Mouse (Mus musculus): ENCODE data around the gene Trim31. TPM values are rescaled to one million over a fixed set of nuclear protein-coding genes. Genes with fewer than 3 reads are reported as not detected.

The Trim31 gene
- polyA plus RNA-seq, 1 experiment from 2014 or later, result not detected

DNA sequence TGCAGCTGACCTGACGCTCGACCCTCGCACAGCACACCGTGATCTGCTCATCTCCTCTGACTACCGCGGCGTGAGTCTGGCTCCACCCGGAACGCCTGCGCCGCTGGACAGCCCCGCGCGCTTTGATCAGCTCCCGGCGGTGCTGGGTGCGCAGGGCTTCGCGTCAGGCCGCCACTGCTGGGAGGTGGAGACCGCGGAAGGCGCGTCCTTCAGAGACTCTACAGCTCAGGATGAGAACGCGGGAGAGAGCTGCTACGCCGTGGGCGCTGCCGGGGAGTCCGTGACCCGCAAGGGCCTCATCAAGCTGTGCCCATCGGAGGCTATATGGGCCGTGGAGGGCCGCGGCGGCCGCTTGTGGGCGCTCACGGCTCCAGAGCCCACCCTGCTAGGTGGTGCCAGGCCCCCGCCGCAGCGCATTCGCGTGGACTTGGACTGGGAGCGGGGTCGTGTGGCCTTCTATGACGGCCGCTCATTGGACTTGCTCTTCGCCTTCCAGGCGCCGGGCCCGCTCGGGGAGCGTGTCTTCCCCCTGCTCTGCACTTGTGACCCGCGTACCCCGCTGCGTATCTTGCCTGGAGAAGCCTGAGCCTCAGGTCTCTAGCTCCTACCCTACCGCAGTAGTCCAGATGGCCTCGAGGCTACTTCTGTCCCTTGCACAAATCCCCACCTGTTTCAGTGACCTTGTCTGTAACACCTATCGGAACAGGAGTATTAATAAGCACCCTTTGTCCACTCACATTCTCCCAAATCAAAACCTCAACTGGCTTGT lies 49.3 kb downstream of the Trim31 start:
- H3K4me2 ChIP-seq, result peak overlapping the region; percentile 91
- DNase-seq (ENCODE audit: low spot score, missing footprints) (peak; percentile 97), ATAC-seq (ENCODE audit: low FRiP score) (peak; percentile 59)
- no peaks in the 10 kb centered on the region for H3K9me3 ChIP-seq (ENCODE audit: control insufficient read depth, low read length)
- H3K9ac ChIP-seq (ENCODE audit: low read length), result peak overlapping the region; percentile 80
- H3K4me1 ChIP-seq (ENCODE audit: control insufficient read depth, insufficient read depth, low read length), result peaks cover 22% of the 10 kb centered on the region
- H3K27ac ChIP-seq (ENCODE audit: low read depth, low read length), result peak overlapping the region; percentile 30; the same call in 1 of the 2 replicates
- peaks cover 38% of the 10 kb centered on the region for H3K27me3 ChIP-seq (ENCODE audit: control insufficient read depth, insufficient read depth, low read length)
- WGBS, result 2% methylated on average over 62 of the region's 62 CpGs
- H3K36me3 ChIP-seq (ENCODE audit: control insufficient read depth, insufficient read depth, low read length), result peaks cover 7% of the 10 kb centered on the region; the same call in 1 of the 2 replicates
- H3K4me3 ChIP-seq (ENCODE audit: low read depth, low read length), result peak overlapping the region; percentile 49

DNA sequence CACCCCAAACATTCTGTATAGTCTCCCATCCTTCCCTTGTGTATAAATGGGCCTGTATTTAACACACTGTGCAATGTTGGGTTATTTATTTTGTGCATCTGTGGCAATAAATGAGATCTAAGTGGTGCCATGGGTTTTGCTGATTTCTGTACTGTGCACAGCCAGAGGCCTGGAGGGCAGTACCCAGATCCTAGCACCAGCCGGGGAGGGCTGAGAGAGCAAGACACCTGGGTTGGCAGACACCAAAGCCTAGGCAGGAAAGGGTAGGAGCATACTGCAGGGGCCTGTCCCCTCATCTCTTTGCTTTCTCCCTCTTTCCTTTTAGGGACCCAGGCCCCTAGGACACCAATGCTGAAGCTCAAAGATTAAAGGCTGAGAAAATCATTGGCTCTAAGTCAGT lies 50.4 kb downstream of the Trim31 start:
- Histone ChIP-seq H3K36me3 (ENCODE audit: control insufficient read depth, insufficient read depth, low read length) (peaks cover 7% of the 10 kb centered on the region; the same call in 1 of the 2 replicates), H3K27me3 (ENCODE audit: control insufficient read depth, insufficient read depth, low read length) (peaks cover 28% of the 10 kb centered on the region), H3K9me3 (ENCODE audit: control insufficient read depth, low read length) (no peaks in the 10 kb centered on the region), H3K27ac (ENCODE audit: low read depth, low read length) (no peak overlapping the region), H3K4me3 (ENCODE audit: low read depth, low read length) (no peak overlapping the region), H3K4me2 (no peak overlapping the region), H3K9ac (ENCODE audit: low read length) (no peak overlapping the region), H3K4me1 (ENCODE audit: control insufficient read depth, insufficient read depth, low read length) (peaks cover 14% of the 10 kb centered on the region)
- ATAC-seq (ENCODE audit: low FRiP score) (no peak), DNase-seq (ENCODE audit: low spot score, missing footprints) (peak; percentile 65)
- WGBS, result 96% methylated on average over 1 of the region's 1 CpGs

DNA sequence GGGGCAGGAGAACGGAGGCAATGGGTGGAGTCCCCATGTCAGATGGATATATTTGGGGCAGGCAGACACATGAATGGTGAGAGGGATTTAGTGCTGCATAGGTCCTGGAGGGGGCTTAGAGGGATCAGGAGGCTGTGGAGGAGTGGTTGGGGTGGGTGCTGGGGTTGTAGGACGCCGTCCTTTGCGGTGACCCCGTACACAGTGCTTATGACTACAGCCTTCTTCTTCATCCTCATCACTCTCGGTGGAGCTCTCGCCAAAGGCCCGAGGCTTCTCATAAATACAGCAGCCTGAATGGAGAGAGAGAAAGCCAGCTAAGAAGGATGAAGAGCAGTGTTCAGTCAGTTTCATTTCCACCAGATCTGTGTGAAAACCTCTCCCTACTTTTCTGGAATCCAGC lies 51.3 kb downstream of the Trim31 start:
- no peak overlapping the region for H3K4me3 ChIP-seq (ENCODE audit: low read depth, low read length)
- ATAC-seq (ENCODE audit: low FRiP score), result no peak
- H3K9ac ChIP-seq (ENCODE audit: low read length), result no peak overlapping the region
- peak; percentile 12 for DNase-seq (ENCODE audit: low spot score, missing footprints)
- H3K4me2 ChIP-seq, result no peak overlapping the region
- peaks cover 7% of the 10 kb centered on the region; the same call in 1 of the 2 replicates for H3K36me3 ChIP-seq (ENCODE audit: control insufficient read depth, insufficient read depth, low read length)
- peaks cover 18% of the 10 kb centered on the region for H3K27me3 ChIP-seq (ENCODE audit: control insufficient read depth, insufficient read depth, low read length)
- no peaks in the 10 kb centered on the region for H3K9me3 ChIP-seq (ENCODE audit: control insufficient read depth, low read length)
- 89% methylated on average over 8 of the region's 8 CpGs for WGBS
- H3K27ac ChIP-seq (ENCODE audit: low read depth, low read length), result no peak overlapping the region
- peaks cover 14% of the 10 kb centered on the region for H3K4me1 ChIP-seq (ENCODE audit: control insufficient read depth, insufficient read depth, low read length)

DNA sequence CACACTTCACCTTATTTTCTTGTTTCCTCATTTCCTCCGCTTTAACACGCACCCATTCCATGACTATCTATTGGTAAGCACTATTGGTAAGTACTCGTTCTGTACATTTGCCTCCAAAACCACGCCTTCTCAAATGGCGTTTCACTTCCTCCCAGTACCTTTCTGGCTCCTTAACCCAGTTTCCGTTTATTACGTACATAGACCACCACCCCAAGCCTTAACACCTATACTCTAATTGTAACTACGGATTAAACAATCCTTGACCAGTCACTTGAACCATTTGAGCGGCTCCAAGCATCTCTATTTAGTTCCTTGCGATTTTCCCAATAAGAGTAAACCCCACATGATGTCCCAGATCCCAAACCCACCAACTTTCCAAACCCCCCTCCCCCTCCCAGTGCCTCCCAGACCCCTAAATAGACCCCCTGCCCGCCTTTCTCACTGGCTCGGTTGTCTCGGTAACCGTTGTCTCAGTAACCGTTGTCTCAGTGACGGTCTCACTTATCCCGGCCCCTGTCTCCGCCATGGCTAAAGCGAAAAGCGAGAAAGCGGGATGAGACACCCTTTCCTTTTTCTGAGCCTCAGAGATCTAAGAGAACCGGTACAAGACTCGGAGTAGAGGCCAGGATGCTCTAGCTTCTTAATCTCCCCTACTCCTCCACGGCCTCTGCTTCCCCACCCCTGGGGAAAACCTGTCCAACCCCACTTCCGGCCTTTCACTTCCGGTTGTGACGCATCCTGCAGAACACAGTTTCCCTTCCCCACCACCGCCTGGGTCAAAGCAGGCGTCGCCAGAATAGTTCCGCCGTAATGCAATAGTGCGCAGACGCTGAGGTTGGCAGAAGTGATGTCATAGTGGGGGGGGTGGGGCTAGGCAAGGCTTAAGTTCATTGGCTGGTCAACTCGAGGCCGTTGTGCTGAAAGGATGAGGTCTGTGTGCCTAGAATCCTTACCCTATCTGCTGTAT lies 53.3 kb downstream of the Trim31 start, which contains the start of gene Ppp1r11:
TSS of gene Ppp1r11 (minus strand) at position 761 of the 967 bp plus-strand sequence.
- WGBS, result 2% methylated on average over 36 of the region's 36 CpGs
- H3K4me3 ChIP-seq (ENCODE audit: low read depth, low read length), result peak within 1 kb of the TSS; percentile 60
- H3K9me3 ChIP-seq (ENCODE audit: control insufficient read depth, low read length), result no peaks in the 10 kb centered on the region
- peak within 1 kb of the TSS; percentile 77 for H3K27ac ChIP-seq (ENCODE audit: low read depth, low read length)
- H3K9ac ChIP-seq (ENCODE audit: low read length), result peak within 1 kb of the TSS; percentile 74
- DNase-seq (ENCODE audit: low spot score, missing footprints), result peak; percentile 99
- H3K27me3 ChIP-seq (ENCODE audit: control insufficient read depth, insufficient read depth, low read length), result peaks cover 4% of the 10 kb centered on the region; the same call in 1 of the 2 replicates
- peak within 1 kb of the TSS; percentile 56 for H3K4me2 ChIP-seq
- H3K36me3 ChIP-seq (ENCODE audit: control insufficient read depth, insufficient read depth, low read length), result peaks cover 7% of the 10 kb centered on the region; the same call in 1 of the 2 replicates
- peak; percentile 96 for ATAC-seq (ENCODE audit: low FRiP score)
- H3K4me1 ChIP-seq (ENCODE audit: control insufficient read depth, insufficient read depth, low read length), result peaks cover 14% of the 10 kb centered on the region

DNA sequence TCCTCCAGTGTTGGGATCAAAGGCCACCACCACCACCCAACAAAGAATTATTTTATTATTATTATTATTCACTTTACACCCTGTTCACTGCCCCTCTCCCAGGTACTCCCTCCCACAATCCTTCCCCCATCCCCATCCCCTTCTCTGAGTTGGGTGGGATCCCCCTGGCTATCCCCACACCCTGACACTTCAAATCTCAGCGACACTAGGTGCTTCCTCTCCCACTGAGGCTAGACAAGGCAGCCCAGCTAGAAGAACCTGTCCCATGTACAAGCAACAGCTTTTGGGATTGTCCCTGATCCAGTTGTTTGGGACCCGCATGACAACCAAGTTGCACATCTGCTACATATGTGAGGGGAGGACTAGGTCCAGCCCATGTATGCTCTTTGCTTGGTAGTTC lies 54.7 kb downstream of the Trim31 start:
- 89% methylated on average over 2 of the region's 2 CpGs for WGBS
- ATAC-seq (ENCODE audit: low FRiP score), result no peak
- DNase-seq (ENCODE audit: low spot score, missing footprints), result peak; percentile 72
- Histone ChIP-seq H3K9ac (ENCODE audit: low read length) (no peak overlapping the region), H3K27ac (ENCODE audit: low read depth, low read length) (no peak overlapping the region), H3K4me1 (ENCODE audit: control insufficient read depth, insufficient read depth, low read length) (peaks cover 13% of the 10 kb centered on the region), H3K36me3 (ENCODE audit: control insufficient read depth, insufficient read depth, low read length) (peaks cover 7% of the 10 kb centered on the region; the same call in 1 of the 2 replicates), H3K9me3 (ENCODE audit: control insufficient read depth, low read length) (no peaks in the 10 kb centered on the region), H3K4me3 (ENCODE audit: low read depth, low read length) (no peak overlapping the region), H3K27me3 (ENCODE audit: control insufficient read depth, insufficient read depth, low read length) (no peaks in the 10 kb centered on the region), H3K4me2 (no peak overlapping the region)

DNA sequence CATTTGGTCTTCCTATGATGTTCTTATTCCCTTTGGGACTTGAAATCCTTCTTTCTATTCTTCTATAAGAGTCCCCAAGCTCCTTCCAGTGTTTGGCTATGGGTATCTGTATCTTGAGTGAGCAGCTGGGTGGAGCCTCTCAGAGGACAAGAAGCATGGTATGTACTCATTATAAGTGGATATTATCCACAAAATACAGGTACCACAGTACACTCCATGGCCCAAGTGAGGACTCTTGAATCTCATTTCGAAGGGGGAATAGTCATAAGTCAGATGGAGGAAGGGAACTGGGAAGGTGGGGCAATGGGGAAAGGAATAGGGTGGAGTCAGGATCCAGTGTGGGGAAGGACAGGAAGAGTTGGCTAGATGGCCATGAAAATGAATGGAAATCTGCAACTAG lies 55.1 kb downstream of the Trim31 start:
- Histone ChIP-seq H3K27me3 (ENCODE audit: control insufficient read depth, insufficient read depth, low read length) (no peaks in the 10 kb centered on the region), H3K4me3 (ENCODE audit: low read depth, low read length) (no peak overlapping the region), H3K27ac (ENCODE audit: low read depth, low read length) (no peak overlapping the region), H3K4me2 (no peak overlapping the region), H3K4me1 (ENCODE audit: control insufficient read depth, insufficient read depth, low read length) (peaks cover 14% of the 10 kb centered on the region), H3K36me3 (ENCODE audit: control insufficient read depth, insufficient read depth, low read length) (peaks cover 7% of the 10 kb centered on the region; the same call in 1 of the 2 replicates), H3K9ac (ENCODE audit: low read length) (no peak overlapping the region), H3K9me3 (ENCODE audit: control insufficient read depth, low read length) (no peaks in the 10 kb centered on the region)
- ATAC-seq (ENCODE audit: low FRiP score), result no peak
- 86% methylated on average over 1 of the region's 1 CpGs for WGBS
- DNase-seq (ENCODE audit: low spot score, missing footprints), result no peak

DNA sequence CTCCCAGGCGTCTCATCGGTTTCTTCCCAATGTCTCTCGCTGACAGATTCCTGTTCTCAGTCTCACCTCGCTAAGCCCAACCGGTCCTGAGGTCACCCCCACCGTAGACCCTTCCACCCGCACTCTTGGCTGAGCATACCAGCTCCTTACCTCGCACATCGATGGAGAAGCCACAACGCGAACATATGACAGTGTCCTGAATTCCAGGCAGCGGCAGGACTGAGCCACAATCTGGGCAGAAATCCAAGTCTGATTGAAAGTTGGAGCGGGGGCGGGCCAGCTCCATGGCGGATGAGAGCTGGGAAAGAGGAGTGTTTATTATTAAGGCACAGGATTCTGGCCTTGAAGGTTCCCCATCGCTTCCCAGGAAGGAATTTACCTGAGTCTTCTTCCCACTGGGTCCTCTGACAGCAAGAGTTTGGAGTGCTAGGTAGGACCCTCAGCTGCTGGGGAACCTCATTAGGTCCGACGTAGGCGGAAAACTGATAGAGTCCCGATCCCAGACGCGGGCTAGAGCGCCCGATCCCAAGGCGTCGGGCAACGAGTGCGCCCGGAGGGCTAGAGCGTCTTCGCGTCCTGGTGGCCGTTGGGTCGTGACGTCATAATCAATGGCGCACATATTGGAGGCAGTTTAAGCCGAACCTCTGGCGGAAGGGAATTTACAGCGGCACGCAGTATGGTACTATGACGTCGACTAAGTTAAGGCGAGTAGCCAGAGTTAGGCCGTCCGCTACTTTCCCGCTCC lies 60.3 kb downstream of the Trim31 start, which contains the start of the genes Znrd1 and Znrd1as:
TSS of gene Znrd1 (minus strand) at position 561 of the 745 bp plus-strand sequence.
TSS of gene Znrd1as (plus strand) at position 594 of the 745 bp plus-strand sequence.
- peak within 1 kb of the TSS; percentile 75 for H3K4me2 ChIP-seq
- peaks cover 10% of the 10 kb centered on the region for H3K4me1 ChIP-seq (ENCODE audit: control insufficient read depth, insufficient read depth, low read length)
- H3K36me3 ChIP-seq (ENCODE audit: control insufficient read depth, insufficient read depth, low read length), result no peaks in the 10 kb centered on the region
- no peaks in the 10 kb centered on the region for H3K9me3 ChIP-seq (ENCODE audit: control insufficient read depth, low read length)
- H3K27me3 ChIP-seq (ENCODE audit: control insufficient read depth, insufficient read depth, low read length), result no peaks in the 10 kb centered on the region
- ATAC-seq (ENCODE audit: low FRiP score) (peak; percentile 98), DNase-seq (ENCODE audit: low spot score, missing footprints) (peak; percentile 100)
- no peak within 1 kb of the TSS for H3K27ac ChIP-seq (ENCODE audit: low read depth, low read length)
- peak within 1 kb of the TSS; percentile 69 for H3K4me3 ChIP-seq (ENCODE audit: low read depth, low read length)
- peak within 1 kb of the TSS; percentile 84 for H3K9ac ChIP-seq (ENCODE audit: low read length)
- under 1% methylated on average over 46 of the region's 46 CpGs for WGBS

DNA sequence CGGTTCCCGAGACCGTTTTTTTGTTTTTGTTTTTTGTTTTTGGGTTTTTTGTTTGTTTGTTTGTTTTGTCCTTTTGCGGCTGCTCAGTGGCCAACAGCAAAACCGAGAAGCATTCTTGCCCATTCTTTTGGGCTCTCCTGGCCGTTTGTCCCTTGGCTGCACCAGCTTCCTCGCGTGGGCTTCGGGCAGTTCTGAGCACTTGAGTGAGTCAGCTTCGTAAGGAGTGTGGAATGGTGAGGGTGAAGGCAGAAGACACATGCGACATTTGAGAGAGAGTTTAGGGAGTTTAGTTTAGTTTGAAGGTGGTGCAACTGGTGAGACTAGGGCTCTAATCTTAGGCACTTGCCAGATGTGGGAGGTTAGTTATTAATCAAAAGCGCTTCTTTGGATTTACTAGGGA lies 61.0 kb downstream of the Trim31 start:
- Histone ChIP-seq H3K9me3 (ENCODE audit: control insufficient read depth, low read length) (no peaks in the 10 kb centered on the region), H3K4me3 (ENCODE audit: low read depth, low read length) (peak overlapping the region; percentile 69), H3K9ac (ENCODE audit: low read length) (peak overlapping the region; percentile 84), H3K36me3 (ENCODE audit: control insufficient read depth, insufficient read depth, low read length) (no peaks in the 10 kb centered on the region), H3K27ac (ENCODE audit: low read depth, low read length) (no peak overlapping the region), H3K4me1 (ENCODE audit: control insufficient read depth, insufficient read depth, low read length) (peaks cover 10% of the 10 kb centered on the region), H3K4me2 (peak overlapping the region; percentile 75), H3K27me3 (ENCODE audit: control insufficient read depth, insufficient read depth, low read length) (no peaks in the 10 kb centered on the region)
- ATAC-seq (ENCODE audit: low FRiP score) (no peak), DNase-seq (ENCODE audit: low spot score, missing footprints) (no peak)
- WGBS, result 13% methylated on average over 12 of the region's 12 CpGs
